Mouse (Mus musculus) right cerebral cortex, adult 2 months (tissue): ENCODE data around the gene 1700001C19Rik.

Experiments used
- DNase-seq, 2 experiments: peaks; one replicate each; pipeline ENCODE4 v3.0.0; 2021 to 2022; ENCODE audit warnings: low spot score in 2 of 2

The 1700001C19Rik gene

GRCm38 (mm10) chr17:47462209-47462608 lies 25.0 kb upstream of the 1700001C19Rik start:
- no peak for DNase-seq

DNA sequence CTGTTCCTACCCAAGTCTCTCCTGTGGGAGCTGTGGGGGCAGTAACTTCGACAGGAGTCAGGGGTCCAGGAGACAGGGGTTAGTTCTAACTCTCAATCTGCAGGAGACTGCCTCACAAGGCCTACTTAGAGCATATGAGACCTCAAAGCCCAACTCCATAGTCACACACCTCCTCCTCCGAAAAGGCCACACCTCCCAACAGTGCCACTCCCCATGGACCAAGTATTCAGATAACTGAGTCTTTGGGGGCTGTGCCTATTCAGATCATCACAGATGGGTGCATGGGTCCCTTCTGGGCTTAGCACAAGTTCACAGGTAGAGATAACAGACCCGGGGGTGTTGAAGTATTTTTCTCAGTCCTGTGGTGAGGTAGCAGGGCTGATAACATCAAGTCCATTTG lies 24.5 kb upstream of the 1700001C19Rik start:
- DNase-seq: no peak

- DNase-seq: no peak
These were observed 22.3 kb upstream of the 1700001C19Rik start for GRCm38 (mm10) chr17:47459341-47459919.

DNA sequence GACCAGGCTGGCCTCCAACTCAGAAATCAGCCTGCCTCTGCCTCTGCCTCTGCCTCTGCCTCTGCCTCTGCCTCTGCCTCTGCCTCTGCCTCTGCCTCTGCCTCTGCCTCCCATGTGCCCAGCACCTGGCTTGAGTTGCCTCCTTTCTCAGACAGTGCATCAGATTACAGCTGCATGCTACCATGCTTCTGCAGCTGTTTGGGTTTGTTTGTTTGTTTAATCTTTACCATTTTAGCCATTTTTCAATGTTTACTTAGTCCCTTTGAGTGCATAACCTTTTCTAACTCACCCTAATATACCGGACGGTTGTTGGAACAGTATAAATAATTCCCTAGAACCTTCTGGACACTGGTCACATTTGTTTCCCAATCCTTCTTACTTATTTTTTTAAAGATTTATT lies 21.8 kb upstream of the 1700001C19Rik start:
- DNase-seq: no peak

DNA sequence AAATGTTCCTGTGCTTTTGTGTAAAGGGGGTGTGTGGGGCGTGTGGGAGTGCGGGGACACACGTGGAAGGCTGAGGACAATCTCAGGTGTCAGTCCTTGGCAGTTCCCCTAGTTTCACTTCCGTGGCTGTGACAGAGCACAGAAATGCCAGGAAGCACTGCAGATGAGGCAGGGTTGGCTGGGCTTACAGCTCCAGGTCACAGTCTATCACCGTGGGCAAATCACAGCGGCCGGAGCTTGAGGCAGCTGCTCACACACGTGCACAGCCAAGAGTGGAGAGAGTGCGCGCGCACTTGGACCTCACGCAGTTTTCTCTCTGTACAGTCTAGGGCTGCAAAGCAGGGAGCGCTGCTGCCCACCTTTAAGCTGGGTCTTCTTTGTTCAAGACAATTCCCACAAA lies 21.1 kb upstream of the 1700001C19Rik start:
- DNase-seq: no peak

GRCm38 (mm10) chr17:47454675-47455074 lies 17.5 kb upstream of the 1700001C19Rik start:
- DNase-seq: no peak

GRCm38 (mm10) chr17:47452886-47453285 lies 15.7 kb upstream of the 1700001C19Rik start:
- no peak for DNase-seq

- no peak for DNase-seq
These were observed 13.8 kb upstream of the 1700001C19Rik start for GRCm38 (mm10) chr17:47450880-47451565.

- no peak for DNase-seq
These were observed 13.1 kb upstream of the 1700001C19Rik start for GRCm38 (mm10) chr17:47450239-47450638.

DNA sequence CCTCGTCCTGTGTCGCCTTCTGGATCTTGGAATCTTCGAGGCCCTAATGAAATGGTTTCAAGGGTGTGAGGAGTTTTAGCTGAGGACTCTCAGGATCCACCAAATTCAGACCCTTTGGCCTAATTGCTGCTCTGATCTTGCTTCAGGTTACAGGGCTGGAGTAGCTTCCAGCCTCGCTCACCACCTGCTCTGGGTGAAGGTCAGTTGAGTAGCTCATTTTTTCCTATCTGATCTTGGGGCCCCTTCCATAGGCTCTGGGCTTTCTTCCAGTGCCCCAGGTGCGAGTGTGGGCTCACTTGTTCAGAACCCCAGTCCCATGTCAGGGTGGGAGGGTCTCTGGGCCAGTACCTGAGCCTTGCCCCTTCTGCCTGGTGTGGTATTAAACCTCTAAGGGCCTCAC lies 12.3 kb upstream of the 1700001C19Rik start:
- no peak for DNase-seq

GRCm38 (mm10) chr17:47448523-47449372 lies 11.6 kb upstream of the 1700001C19Rik start:
- no peak for DNase-seq

DNA sequence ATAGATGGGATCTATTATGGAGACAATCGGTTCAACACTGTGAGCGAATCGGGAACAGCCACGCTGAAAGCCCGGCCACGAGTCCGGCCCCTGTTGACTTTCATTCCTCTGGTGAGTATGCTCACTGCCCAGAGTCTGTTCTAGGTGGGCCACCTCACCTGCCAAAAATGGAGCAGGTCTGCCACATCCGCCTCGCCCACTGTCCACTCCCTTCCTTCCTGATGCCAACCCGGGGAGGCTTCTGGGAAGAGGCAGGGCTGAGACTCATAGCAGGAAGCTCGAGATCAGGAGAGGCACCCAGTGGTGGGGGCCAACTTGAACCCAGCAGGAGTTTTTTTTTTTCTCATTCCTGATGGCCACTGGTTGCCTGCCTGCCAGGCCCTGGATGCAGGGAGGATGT lies 9.4 kb upstream of the 1700001C19Rik start:
- no peak for DNase-seq

DNA sequence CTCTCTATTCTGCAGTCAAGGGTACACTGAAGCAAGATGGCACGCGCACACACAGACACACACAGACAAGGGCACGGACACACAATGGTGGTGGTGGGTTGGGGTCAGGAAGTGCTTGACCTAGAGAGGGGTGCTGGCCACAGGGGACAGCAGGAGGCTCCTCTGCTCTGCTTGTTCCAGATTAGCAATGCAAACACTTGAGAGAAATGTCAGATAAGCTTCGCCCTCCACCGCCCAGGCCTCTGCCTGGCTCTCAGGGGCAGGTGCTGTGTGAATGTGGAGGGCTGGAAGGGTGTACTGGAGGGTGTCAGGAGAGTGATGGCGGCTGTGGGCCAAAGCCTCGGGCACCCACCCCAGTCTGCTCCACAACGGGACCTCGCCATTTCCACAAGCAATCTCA lies 8.8 kb upstream of the 1700001C19Rik start:
- no peak for DNase-seq

DNA sequence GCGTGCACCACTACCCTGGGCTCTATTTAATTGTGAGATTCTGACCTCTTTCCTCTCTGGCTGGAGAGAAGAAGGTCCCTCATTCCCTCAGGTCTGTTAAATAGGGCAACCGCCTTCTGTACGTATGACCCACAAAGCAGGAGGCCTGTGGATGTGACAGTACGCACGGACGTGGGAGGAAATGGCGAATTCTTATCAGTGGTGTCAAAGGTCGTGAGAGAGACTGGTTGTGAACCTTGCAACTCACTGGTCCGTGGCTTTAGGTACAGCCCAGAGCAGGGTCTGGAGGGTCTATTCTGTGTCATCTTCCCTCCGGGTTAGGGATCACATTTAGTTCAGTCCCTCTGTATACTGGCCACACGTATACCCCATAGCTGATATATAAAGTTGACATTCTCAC lies 8.3 kb upstream of the 1700001C19Rik start:
- no peak for DNase-seq

DNA sequence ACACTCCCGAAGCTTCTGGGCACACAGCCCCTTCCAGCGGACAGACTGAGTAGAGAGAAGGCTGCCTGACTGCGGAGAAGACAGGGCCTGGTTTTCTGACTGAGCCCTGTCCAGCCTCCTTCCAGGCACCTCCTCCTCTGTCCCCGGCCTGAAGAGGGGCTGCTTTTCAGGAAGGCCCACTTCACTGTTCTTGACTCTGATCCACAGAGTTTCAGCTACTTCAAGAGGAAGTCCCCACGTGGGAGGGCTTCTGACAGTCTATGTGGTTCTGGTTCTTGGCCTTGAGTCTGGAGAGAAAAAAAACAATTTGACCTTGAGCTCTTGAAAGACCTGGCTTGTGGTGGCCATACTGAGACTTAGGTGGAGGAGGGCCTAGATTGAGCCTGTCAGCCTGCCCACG lies 6.9 kb upstream of the 1700001C19Rik start:
- no peak for DNase-seq

DNA sequence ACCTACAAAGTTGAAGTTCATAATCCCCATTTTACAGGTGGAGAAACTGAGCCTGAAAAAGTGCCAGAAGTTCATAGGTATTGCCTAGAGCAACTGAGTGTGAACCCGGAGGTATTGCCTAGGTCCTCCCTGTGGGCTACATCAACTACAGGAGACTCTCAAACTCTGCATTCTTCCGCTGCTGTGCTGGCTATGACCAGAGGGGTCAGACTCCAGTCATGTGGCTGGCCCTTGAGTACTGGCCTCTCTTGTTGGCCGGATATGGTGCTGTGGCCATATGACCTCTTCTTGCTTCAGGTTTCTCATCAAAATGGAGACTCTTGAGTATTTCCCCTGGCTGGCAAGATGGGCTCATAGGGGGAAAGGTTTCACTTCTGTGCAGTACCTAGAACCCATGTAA lies 5.1 kb upstream of the 1700001C19Rik start:
- DNase-seq: no peak

DNA sequence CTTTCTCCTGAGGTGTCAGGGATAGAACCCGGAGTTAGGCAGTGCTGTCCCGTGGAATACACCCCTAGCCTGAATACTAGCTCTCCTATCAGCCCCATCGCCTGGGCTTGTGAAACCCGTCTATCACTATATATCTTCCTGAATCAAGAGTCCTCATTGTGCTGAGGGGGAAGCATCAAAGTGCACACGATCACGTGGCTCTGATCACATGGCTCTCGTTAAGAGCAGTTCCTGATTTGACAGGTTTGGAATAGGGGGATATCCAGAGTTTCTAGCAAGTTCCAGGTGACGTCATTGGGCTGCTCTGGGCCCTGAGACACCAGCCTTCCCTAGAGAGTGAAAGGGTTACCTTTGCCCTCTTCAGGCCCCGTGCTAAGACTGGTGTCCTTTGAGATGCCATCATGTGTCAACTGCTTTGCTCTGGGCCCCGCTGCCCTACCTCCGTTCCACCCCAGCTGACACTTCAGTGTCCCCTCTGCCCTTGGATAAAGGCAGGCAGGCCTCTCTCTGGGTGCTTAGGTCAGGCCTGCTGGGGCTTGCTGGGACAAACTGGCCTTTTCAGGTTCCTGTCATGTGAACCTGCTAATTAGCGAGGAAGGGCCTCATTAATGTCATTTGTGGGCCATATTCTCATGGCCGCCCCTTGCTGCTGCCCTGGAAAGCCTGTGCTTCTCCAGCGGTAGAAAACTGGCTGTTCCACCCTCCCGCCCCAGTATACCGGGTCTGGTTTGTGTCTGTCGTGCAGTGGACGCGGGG lies 4.3 kb upstream of the 1700001C19Rik start:
- no peak for DNase-seq

DNA sequence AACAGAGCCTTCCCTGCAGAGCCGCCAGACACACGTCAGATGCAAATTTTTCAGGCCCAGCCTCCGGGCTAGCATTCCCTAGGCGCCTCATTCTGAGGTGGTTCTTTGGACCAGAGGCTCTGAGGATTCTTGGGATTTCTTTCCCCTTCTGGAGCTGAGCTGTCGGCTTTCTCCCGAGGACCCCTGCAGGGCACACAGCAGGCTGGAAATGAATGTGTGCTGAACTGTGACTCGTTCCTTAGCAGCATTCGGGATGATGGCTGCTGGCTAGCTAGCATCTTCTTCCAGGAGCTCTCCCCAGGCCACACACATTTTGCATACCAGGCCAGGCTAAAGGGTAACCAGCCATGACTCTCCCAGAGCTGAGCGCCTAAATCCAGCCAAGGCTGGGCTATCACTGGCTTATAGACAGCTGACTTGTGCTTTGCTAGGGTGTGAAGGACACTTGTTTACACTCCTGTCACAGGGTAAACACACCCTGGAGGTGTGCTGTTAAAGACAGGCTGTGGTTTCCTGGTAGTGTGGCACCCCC lies 3.2 kb upstream of the 1700001C19Rik start:
- DNase-seq: no peak

DNA sequence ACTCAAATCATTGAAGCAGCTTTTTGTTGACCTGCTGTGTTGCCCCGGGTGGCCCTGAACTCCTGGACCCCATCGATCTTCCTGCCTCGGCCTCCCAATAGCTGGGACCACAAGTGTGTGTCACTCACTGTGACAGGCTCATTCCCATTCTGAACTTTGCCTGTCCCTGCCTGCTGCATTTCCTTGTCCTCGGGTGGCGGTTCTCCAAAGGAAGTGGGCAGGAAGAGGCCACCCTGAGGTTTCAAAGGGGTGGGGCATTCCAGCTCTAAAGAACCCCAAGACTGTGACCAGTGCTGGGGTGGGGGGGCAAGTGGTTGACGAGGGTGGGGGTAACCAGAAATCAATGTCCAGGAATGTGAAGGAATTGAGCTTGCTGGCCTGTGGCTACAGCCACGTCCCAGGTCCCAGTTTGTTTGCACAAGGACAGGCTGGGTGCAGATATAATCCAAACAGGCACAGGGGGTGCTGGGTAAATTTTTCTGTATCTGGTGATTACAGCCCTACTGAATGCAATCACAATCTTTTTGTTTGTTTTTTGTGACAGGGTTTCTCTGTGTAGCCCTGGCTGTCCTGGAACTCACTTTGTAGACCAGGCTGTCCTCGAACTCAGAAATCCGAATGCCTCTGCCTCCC lies 2.3 kb upstream of the 1700001C19Rik start:
- no peak for DNase-seq

DNA sequence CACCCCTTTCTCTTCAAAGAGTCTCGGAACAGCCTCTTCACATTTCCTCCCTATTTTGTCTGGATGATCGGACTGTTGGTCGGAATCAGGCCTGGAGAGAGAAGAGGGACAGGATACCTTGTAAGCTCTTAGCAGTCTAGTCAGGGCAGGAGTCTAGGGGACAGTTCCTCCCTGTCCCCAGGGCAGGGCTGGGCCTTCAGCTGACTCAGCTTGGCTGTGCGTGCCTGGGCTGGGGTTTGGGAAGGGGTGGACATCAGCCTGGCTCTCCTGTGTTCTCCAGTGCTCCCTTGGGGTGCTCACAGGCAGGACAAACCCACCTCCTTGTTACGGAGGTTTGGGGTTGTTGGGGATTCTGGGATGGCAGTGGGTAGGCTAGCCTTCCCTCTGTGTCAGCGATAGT lies 1.4 kb upstream of the 1700001C19Rik start:
- no peak for DNase-seq

DNA sequence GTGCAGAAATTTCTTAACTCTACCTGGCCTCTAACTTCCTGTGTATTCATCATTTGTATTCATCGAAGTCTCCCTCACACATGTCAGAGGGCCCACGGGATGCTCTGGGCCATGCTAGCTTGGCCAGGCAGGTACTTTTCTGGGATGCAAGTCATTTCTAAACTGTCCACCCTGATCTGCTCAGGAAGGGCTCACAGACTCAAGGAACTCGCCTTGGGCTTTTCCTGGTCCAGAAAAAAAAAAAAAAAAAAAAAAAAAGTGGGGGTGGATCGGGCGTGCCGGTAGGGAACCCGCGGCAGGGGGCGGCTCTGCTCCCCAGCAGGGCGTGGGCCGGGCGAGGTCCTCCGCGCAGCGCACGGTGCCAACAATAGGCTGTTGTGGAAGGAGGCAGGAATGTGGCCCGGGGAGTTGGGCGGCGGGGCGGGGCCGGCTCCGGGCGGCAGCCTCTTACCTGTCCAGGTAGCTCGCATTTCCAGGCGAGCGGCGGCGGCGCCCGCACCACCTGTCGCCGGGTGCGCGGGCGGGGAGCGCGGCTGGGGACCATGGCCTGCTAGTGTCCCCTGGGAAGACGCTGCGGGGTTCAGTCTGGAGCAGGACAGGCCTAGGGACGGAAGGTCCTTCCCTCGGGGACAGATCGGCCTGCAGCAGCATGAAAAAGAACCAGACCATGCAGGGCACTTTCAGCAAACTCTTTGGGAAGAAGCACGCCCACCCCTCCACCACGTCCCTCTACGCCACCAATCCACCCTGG lies 845 bp downstream of the 1700001C19Rik start, which contains the start of gene AI661453:
TSS of gene AI661453 (plus strand) at position 460 of the 751 bp plus-strand sequence.
- no peak for DNase-seq
